Mouse (Mus musculus): ENCODE data around the gene Btbd8. TPM values are rescaled to one million over a fixed set of nuclear protein-coding genes. Genes with fewer than 3 reads are reported as not detected.

Btbd8 gene
- polyA plus RNA-seq, 1 experiment, result 0.70 TPM

DNA sequence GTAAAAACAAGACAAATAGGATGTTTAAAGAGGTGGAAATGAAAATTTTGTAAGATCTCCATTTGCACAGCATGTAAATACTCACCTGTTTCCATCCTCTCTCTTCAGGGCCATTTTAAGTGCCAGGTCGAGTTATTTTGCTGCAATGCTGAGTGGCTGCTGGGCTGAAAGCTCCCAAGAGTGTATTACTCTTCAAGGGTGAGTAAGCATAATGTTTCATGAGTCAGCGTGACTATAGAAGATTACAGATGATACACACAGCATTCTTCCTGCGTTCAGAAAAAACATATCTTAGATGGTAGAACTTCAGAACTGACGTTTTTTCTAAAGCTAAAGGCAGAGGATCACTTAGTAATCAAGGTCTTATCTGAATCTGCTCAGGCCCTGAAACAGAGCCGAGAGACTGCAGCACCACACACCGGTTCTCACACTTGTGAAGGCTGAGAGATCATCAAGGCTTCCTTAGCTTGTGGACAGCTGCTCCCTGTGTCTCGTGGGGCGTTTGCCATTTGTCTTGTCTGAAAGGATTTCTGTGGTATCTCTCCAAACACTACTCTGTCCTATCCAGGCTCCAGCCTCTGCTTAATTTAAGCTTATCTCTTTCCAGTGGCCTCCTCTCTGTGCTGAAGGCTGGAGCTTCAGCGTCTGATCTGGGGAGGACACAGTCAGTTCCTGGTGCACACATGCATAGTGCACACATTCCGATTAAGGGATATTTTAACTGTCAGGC lies 33.0 kb downstream of the Btbd8 start:
- TF ChIP-seq POLR2A (IDR thresholded peaks at IDR 0.05; ENCODE audit: low read depth, low read length) (no peak), CTCF (IDR thresholded peaks at IDR 0.05; ENCODE audit: extremely low read depth, insufficient read depth, insufficient read length, insufficient replicate concordance) (no peak)
- WGBS, result 85% methylated on average over 10 of the region's 10 CpGs
- Histone ChIP-seq H3K27me3 (ENCODE audit: control insufficient read depth, insufficient read depth, low read length) (no peaks in the 10 kb centered on the region), H3K27ac (ENCODE audit: insufficient read depth, low read length) (no peak overlapping the region), H3K4me1 (ENCODE audit: control insufficient read depth, insufficient read depth, insufficient read length) (no peaks in the 10 kb centered on the region), H3K36me3 (ENCODE audit: control insufficient read depth, insufficient read depth, low read length) (no peaks in the 10 kb centered on the region), H3K4me3 (ENCODE audit: extremely low read depth, insufficient read depth, insufficient read length) (no peak overlapping the region)
- no peak for DNase-seq (ENCODE audit: low read depth in 1 of 2, low spot score in 2 of 2)

DNA sequence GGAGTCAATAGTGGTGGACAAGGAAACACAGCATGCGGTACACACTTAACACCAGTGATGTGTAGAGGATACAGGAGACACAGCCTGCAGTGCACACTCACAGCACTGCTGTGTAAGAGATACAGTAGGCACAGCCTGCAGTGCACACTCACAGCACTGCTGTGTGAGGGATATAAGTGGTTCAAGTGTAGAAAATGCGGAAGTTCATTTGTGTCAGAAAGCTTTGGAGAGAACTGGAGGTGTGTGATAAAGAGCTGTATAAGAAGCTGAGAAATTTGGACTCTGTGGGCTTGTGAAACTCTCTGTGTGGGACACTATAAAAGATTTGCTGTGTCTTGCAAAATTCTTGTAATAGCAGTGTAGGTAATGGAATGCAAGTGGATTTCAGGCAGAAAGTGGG lies 42.4 kb downstream of the Btbd8 start:
- no peak for DNase-seq (ENCODE audit: low read depth in 1 of 2, low spot score in 2 of 2)
- WGBS, result 61% methylated on average over 2 of the region's 2 CpGs
- no peak for TF ChIP-seq CTCF (IDR thresholded peaks at IDR 0.05; ENCODE audit: extremely low read depth, insufficient read depth, insufficient read length, insufficient replicate concordance)

DNA sequence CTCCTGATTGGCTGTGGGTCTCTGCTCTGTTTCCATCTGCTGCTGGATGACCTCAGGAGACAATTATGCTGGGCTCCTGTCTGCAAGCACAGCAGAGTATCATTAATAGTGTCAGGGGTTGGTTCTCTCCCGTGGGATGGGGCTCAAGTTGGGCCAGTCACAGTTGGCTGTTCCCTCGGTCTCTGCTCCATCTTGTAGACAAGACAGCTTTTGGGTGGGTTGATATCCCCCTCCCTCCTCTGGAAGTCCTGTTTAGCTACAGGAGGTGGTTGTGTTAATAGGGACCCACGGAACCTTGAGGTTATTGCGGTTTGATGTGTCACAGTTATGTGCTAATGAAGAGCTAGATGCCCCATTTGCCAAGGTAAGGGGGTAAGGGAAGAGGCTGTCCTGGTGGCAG lies 51.2 kb downstream of the Btbd8 start:
- no peaks in the 10 kb centered on the region for H3K4me1 ChIP-seq (ENCODE audit: control insufficient read depth, insufficient read depth, insufficient read length)
- no peaks in the 10 kb centered on the region for H3K27me3 ChIP-seq (ENCODE audit: control insufficient read depth, insufficient read depth, low read length)
- no peak overlapping the region for H3K4me3 ChIP-seq (ENCODE audit: extremely low read depth, insufficient read depth, insufficient read length)
- H3K27ac ChIP-seq (ENCODE audit: insufficient read depth, low read length), result no peak overlapping the region
- no peaks in the 10 kb centered on the region for H3K36me3 ChIP-seq (ENCODE audit: control insufficient read depth, insufficient read depth, low read length)
- TF ChIP-seq POLR2A (IDR thresholded peaks at IDR 0.05; ENCODE audit: low read depth, low read length) (no peak), CTCF (IDR thresholded peaks at IDR 0.05; ENCODE audit: extremely low read depth, insufficient read depth, insufficient read length, insufficient replicate concordance) (no peak)
- 84% methylated on average over 4 of the region's 4 CpGs for WGBS
- DNase-seq (ENCODE audit: low read depth in 1 of 2, low spot score in 2 of 2), result no peak

More for the DNA sequence above, 42.4 kb downstream of the Btbd8 start:
- Histone ChIP-seq H3K36me3 (ENCODE audit: control insufficient read depth, insufficient read depth, low read length) (no peaks in the 10 kb centered on the region), H3K27me3 (ENCODE audit: control insufficient read depth, insufficient read depth, low read length) (no peaks in the 10 kb centered on the region), H3K27ac (ENCODE audit: insufficient read depth, low read length) (no peak overlapping the region), H3K4me3 (ENCODE audit: extremely low read depth, insufficient read depth, insufficient read length) (no peak overlapping the region), H3K4me1 (ENCODE audit: control insufficient read depth, insufficient read depth, insufficient read length) (no peaks in the 10 kb centered on the region)

DNA sequence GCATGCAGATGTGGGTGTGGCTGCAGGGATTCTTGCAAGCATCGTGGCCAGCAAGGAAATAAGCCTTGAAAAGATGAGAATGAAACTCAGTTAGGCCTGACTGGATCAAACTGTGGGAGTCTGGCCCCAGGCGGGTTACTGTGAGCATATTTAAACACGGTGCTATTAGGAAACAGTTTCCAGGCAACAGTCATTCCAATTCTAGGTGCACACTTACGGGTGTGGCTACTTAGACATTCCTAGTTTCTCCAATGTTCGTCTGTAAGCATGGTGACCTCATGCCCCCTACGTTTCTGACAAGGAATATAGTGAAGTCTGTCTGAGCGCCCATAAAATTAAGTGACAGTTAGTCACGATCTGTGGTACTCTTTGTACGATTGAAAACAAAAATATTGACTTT lies 53.2 kb downstream of the Btbd8 start:
- Histone ChIP-seq H3K4me3 (ENCODE audit: extremely low read depth, insufficient read depth, insufficient read length) (no peak overlapping the region), H3K4me1 (ENCODE audit: control insufficient read depth, insufficient read depth, insufficient read length) (no peaks in the 10 kb centered on the region), H3K27ac (ENCODE audit: insufficient read depth, low read length) (no peak overlapping the region), H3K36me3 (ENCODE audit: control insufficient read depth, insufficient read depth, low read length) (no peaks in the 10 kb centered on the region), H3K27me3 (ENCODE audit: control insufficient read depth, insufficient read depth, low read length) (no peaks in the 10 kb centered on the region)
- no peak for DNase-seq (ENCODE audit: low read depth in 1 of 2, low spot score in 2 of 2)
- no peak for TF ChIP-seq CTCF (IDR thresholded peaks at IDR 0.05; ENCODE audit: extremely low read depth, insufficient read depth, insufficient read length, insufficient replicate concordance)
- TF ChIP-seq POLR2A (IDR thresholded peaks at IDR 0.05; ENCODE audit: low read depth, low read length), result no peak
- 90% methylated on average over 9 of the region's 9 CpGs for WGBS

DNA sequence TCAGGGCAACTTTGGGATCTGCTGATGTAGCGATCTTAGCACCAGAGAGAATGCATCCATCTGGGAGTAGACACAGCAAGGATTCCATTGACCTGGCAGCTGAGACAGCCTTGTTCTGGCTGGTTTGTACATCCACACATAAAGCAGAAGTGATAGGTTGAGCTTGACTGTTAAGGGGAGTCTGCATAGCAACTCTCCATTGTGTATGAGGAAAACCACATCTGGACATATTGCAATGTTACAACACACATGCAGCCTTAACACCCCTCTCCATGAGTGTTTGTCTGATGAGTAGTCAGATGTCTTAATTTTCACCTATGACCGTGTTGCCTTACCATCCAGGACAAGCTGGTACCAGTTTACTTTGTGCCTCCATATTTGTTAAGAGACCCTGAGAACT lies 54.7 kb downstream of the Btbd8 start:
- H3K4me3 ChIP-seq (ENCODE audit: extremely low read depth, insufficient read depth, insufficient read length), result no peak overlapping the region
- H3K27ac ChIP-seq (ENCODE audit: insufficient read depth, low read length), result no peak overlapping the region
- TF ChIP-seq CTCF (IDR thresholded peaks at IDR 0.05; ENCODE audit: extremely low read depth, insufficient read depth, insufficient read length, insufficient replicate concordance) (no peak), POLR2A (IDR thresholded peaks at IDR 0.05; ENCODE audit: low read depth, low read length) (no peak)
- DNase-seq (ENCODE audit: low read depth in 1 of 2, low spot score in 2 of 2), result no peak
- WGBS, result 93% methylated on average over 2 of the region's 2 CpGs
- peaks cover under 1% of the 10 kb centered on the region; the same call in 1 of the 2 replicates for H3K4me1 ChIP-seq (ENCODE audit: control insufficient read depth, insufficient read depth, insufficient read length)
- H3K36me3 ChIP-seq (ENCODE audit: control insufficient read depth, insufficient read depth, low read length), result no peaks in the 10 kb centered on the region
- no peaks in the 10 kb centered on the region for H3K27me3 ChIP-seq (ENCODE audit: control insufficient read depth, insufficient read depth, low read length)

DNA sequence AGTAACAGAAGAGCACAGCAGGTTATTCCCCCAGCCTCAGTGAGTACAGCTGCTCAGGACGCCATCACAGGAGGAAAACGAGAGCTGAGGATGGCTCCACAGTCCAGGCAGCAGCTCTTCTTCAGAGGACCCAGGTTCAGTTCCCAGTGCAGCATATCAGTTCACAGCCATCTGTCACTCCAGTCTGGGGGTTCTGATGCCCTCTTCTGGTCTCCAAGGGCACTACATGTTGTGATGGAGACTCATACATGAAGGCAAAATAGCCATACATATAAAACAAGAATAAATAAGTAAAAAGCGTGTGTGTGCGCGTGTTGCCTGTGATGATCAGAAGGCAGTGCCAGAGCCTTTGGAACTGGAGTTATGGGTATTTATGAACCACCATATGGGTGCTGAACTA lies 57.0 kb downstream of the Btbd8 start:
- 98% methylated on average over 5 of the region's 5 CpGs for WGBS
- TF ChIP-seq POLR2A (IDR thresholded peaks at IDR 0.05; ENCODE audit: low read depth, low read length) (no peak), CTCF (IDR thresholded peaks at IDR 0.05; ENCODE audit: extremely low read depth, insufficient read depth, insufficient read length, insufficient replicate concordance) (no peak)

DNA sequence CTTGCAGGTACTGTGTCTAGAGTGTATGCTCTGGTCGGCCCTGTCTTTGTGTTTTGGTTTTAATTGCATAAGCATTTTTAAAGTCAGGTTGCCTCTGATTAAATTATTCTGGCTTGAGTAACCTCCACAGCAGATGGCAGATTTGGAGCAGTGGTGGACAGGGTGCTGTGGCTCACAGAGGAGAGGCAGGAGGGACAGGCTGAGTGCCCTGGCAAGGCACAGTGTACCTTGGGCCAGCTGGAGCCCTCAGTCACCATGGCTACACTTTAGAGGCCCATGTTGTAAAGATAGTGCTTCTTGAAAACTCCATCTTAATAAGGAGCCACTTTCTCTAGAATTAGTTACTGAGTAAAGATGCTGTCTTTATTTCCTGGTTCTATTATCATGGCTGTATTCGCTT lies 58.2 kb downstream of the Btbd8 start:
- Histone ChIP-seq H3K27me3 (ENCODE audit: control insufficient read depth, insufficient read depth, low read length) (no peaks in the 10 kb centered on the region), H3K36me3 (ENCODE audit: control insufficient read depth, insufficient read depth, low read length) (no peaks in the 10 kb centered on the region), H3K4me3 (ENCODE audit: extremely low read depth, insufficient read depth, insufficient read length) (no peak overlapping the region), H3K4me1 (ENCODE audit: control insufficient read depth, insufficient read depth, insufficient read length) (peaks cover 4% of the 10 kb centered on the region; the same call in 1 of the 2 replicates), H3K27ac (ENCODE audit: insufficient read depth, low read length) (no peak overlapping the region)
- DNase-seq (ENCODE audit: low read depth in 1 of 2, low spot score in 2 of 2), result no peak
- WGBS, result 91% methylated on average over 2 of the region's 2 CpGs
- TF ChIP-seq CTCF (IDR thresholded peaks at IDR 0.05; ENCODE audit: extremely low read depth, insufficient read depth, insufficient read length, insufficient replicate concordance), result no peak
- TF ChIP-seq POLR2A (IDR thresholded peaks at IDR 0.05; ENCODE audit: low read depth, low read length), result no peak

More for the DNA sequence above, 57.0 kb downstream of the Btbd8 start:
- peaks cover 4% of the 10 kb centered on the region; the same call in 1 of the 2 replicates for H3K4me1 ChIP-seq (ENCODE audit: control insufficient read depth, insufficient read depth, insufficient read length)
- no peak for DNase-seq (ENCODE audit: low read depth in 1 of 2, low spot score in 2 of 2)
- no peak overlapping the region for H3K27ac ChIP-seq (ENCODE audit: insufficient read depth, low read length)
- no peaks in the 10 kb centered on the region for H3K27me3 ChIP-seq (ENCODE audit: control insufficient read depth, insufficient read depth, low read length)
- H3K4me3 ChIP-seq (ENCODE audit: extremely low read depth, insufficient read depth, insufficient read length), result no peak overlapping the region
- no peaks in the 10 kb centered on the region for H3K36me3 ChIP-seq (ENCODE audit: control insufficient read depth, insufficient read depth, low read length)

Measured in spleen, adult 2 months (tissue).